Mouse (Mus musculus): Measurements from ENCODE around the gene Gpatch3.

Gpatch3 gene

DNA sequence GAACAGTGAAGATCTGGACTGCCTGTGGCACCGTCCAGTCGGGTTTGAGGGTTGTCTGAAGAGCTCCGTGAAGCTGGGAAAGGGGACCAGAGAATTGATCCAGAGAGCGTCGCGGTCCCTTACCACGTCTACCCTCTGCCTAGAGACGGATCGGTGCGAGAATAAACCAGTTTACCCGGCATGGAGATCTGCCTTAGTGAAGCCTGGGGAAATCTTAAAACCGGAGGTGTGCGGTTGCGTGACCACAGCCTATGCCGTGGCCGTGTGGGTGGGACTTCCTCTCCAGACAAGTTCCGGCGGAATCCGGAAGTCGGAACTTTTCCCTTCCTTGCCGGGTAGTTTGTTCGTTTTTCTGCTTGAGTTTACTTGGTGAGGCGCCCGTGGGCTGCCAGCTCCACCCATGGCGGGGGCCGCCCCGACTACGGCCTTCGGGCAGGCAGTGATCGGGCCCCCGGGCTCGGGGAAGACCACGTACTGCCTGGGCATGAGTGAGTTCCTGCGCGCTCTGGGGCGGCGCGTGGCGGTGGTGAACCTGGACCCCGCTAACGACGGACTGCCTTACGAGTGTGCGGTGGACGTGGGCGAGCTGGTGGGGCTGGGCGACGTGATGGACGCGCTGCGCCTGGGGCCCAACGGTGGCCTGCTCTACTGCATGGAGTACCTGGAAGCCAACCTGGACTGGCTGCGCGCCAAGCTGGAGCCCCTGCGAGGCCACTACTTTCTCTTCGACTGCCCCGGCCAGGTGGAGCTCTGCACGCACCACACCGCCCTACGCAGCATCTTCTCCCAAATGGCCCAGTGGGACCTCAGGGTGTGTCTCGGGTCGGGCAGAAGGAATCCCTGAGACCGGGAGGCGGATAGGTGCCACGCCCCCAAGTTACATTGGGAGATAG lies 9.8 kb downstream of the Gpatch3 start, which contains the start of gene Gpn2:
Gene Gpn2 (plus strand): TSS at position 304 of the 893 bp plus-strand sequence.
- peak; percentile 96 for DNase-seq (ENCODE audit: low read depth, low spot score)

DNA sequence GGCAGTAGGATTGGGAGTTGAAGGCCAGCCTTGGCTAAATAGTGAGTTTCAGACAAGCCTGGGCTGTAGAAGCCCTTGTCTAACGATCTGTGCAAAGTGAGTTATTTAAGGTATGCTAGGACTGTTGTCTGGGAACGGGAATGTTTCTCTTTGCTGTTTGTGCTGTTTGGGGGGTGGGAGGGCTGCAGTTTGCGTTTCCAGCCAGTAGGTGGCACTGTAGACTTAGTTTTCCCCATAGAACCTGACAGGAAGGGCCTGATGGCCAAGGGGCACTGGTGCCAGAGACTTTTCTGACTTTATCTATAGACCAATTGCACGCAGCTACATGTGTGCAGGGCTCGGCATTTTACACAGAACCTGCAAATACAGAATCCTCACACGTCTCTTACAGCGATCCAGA lies 18.0 kb downstream of the Gpatch3 start:
- DNase-seq (ENCODE audit: low read depth, low spot score) = peak; percentile 60

DNA sequence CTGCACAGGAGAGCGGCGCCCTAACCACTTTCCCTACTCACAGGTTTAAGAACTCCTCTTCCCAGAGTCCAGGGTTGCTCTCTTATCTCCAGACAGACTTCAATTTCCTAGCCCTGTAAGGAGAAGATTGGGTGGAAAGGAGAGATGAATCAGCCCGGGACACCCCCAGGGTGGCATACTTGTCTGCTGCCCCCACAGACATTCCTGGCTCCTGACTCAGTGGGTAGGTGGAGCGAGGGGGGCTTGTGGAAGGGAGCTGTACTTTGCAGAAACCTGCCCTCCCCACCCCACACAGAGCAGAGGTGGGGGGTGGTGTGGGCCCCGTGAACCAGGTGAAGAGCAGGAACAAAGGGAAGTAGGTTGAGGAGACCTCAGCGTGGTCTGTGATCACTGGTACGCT lies 21.0 kb downstream of the Gpatch3 start:
- DNase-seq (ENCODE audit: low read depth, low spot score) = no peak

DNA sequence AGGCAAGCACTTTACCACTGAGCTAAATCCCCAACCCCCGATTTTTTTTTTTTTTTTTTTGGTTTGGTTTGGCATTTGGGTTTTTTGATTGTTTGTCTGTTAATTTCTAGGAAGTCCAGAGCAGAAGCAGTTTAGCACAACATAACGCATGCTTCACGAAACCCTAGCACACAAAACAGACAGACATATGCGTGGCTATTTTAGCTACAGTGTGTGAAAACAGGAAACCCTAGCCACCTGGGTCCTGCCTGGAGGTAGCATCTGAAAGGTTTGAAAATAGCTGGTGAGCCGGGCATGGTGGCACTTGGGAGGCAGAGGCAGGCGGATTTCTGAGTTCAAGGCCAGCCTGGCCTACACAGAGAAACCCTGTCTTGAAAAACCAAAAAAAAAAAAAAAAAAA lies 21.5 kb downstream of the Gpatch3 start:
- DNase-seq (ENCODE audit: low read depth, low spot score) = no peak

DNA sequence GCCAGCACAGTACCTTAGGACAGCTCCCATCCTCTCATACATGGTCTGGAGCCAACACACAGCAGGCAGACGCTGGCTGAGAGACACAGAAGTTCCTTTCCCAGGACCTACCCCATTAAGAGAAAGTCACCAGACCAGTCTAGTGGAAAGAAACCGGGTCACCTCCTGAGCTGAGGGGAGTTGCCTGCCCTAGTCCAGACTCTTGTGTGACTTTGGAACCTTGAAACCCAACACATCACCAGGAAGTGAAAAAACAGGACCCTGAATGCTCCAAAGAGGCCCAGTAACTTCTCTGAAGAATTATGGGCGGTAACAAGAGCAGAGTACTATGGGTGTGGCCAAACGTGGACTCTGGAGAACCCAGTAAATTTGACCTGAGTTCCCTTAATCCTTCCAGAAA lies 24.1 kb downstream of the Gpatch3 start:
- DNase-seq (ENCODE audit: low read depth, low spot score) = peak; percentile 77

DNA sequence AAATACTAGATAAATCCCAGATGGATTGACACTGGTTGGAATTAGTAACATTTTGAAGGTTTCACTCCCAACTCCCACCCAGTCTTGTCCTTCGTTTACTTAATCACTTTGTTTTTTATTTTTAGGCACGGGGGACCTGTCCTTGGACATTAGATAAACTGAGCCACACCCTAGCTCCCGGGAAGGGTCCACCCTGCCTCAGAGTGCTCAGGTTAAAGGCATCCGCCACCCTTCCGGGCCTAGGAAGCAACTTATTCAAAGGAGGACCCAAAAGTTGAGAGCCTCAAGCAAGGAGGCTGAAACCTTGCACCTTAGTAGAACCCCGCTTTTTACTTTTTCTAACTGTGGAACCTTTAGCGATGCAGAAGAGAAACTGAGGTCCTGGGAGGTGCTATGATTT lies 24.6 kb downstream of the Gpatch3 start:
- DNase-seq (ENCODE audit: low read depth, low spot score) = peak; percentile 48

DNA sequence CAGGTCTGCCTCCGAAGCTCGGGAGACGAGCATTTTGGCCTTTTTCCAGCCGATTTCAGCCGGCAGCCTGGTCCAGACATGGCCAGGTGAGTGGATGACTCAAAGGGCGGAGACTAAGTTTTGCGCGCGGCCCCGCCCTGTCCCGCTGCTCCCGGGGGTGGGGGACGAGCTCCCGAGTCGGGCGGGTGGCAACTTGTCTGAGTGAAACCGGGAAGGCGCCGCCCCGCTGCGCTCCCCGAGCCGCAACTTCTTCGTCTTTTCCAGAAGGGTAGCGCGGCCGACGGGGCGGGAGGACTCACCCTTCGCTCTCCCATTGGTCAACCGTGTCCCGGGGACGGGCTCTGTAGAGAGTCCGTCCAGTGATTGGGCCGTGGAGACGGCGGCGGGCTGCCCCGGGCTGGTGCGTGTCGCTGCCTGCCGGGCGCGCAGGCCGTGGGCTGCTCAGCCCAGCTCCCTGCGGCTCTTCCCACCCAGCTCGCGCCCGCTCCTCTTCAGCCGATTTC lies 25.1 kb downstream of the Gpatch3 start:
- peak; percentile 88 for DNase-seq (ENCODE audit: low read depth, low spot score)

DNA sequence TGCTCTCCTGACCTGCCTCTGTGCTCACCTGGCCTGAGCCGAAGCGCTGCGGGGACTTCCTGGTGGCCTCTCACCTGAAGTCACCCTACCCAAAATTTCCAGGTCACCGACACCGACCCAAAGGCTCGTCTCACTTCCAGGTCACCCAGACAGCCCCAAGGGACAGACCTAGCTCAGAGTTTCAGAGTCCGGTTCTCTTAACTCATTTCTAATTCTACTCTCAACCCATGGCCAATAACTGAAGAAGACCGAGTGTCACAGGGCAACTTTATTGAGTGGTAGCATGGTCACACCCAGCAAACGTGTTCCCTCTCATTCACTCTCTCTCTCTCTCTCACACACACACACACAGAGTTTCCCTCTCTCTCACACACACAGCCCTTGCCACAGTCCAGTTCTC lies 25.8 kb downstream of the Gpatch3 start:
- no peak for DNase-seq (ENCODE audit: low read depth, low spot score)

DNA sequence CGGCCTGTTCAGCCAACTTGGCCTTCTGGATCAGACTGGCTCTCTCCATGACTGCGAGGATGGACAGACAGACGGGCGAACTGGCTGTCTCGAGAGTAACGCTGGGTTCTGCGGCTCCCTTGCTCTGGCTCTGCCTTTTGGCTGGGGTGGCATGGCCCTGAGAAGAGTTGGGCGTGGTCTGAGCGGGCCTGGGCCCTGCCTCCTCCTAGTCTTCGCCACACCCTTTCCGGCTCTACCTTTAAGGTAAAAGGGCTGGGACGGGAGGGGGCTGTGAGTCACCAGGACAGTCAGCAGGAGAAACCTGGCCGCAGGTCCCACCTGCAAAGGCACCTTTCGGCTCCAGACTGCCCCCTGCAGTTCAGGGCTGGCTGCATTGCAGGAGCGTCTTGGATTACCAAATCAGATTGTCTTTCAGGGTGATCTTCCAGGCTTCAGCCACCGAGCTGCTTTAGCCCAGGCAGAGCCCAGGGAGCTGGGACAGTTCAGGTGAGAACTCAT lies 27.2 kb downstream of the Gpatch3 start, which contains the start of gene Sfn:
Gene Sfn (minus strand): TSS at position 448 of the 498 bp plus-strand sequence.
- DNase-seq (ENCODE audit: low read depth, low spot score) = peak; percentile 89

DNA sequence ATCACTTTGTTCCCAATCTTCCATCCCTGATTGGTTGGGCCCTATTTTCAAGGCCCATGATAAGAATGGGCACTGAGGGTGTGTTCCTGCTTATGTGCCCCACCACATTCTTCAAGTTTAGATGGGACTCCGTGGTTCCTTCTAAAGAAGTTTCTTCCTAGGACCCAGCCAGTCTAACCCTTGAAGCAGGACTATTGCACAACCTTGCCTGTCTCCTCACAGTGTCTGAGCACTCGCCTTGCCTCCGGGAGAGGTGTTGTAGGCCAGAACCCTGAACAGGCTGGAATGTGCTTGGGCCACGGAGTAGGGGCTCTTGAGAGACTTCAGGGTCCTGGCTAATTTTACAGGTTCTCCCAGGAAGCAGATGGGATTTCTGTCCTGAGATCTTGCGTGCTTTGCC lies 28.5 kb downstream of the Gpatch3 start:
- DNase-seq (ENCODE audit: low read depth, low spot score) = no peak

DNA sequence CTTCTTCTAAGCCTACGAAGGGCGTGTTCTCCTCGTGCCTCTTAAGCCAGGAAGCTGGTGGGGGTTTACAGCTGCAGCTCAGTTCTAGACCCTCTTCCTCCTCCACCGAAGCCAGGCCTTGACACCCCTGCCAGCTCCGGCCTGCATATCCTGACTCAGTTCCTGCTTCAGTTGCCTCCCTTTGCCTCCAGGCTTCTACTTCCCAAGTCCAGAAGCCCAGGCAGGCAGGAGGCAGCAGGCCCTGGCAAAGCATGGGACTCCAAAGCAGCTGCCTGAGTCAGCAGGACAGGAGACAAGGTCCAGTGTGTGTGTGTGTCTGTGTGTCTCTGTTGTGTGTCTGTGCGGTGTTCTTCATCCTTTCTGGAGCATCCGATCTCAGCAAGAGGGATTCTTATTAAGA lies 29.6 kb downstream of the Gpatch3 start:
- no peak for DNase-seq (ENCODE audit: low read depth, low spot score)

DNA sequence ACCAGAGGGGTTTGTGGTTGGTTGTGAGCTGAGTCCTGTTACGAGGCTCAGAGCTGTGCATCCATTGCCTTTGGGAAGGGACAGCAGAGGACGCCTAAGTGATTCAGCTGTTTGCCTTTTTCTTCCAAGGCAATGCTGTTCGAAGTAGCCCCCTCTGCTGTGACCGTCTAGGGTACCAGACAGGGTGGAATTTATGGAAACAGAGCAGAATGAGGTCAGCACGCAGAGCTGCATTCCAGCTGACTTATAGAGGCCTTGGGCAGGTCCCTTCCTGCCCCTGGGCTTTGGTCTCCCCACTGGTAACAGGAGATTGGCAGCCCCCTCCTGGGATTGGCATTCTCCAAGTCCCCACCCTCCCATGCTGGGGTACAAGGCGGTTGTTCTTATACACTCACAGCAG lies 30.3 kb downstream of the Gpatch3 start:
- peak; percentile 62 for DNase-seq (ENCODE audit: low read depth, low spot score)

DNA sequence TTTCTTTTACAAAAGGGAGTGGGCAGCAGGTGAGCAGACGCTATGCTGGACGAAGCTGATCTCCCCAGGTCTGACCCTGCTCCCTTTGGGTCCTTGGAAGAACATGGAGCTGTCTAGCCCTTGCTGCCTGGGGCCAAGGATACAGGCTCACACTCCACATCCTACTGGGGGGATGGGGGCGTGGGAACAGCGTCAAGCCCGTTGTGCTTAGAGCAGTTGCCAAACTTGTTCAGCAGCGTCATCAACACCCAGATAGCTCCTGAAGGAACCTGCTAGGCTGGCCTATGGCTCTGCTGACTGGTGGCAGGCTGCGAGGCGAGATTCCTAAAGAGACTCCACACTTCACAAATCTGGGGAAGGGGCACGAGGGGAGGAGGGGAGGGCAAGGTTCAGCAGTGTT lies 30.8 kb downstream of the Gpatch3 start:
- DNase-seq (ENCODE audit: low read depth, low spot score) = peak; percentile 63

DNA sequence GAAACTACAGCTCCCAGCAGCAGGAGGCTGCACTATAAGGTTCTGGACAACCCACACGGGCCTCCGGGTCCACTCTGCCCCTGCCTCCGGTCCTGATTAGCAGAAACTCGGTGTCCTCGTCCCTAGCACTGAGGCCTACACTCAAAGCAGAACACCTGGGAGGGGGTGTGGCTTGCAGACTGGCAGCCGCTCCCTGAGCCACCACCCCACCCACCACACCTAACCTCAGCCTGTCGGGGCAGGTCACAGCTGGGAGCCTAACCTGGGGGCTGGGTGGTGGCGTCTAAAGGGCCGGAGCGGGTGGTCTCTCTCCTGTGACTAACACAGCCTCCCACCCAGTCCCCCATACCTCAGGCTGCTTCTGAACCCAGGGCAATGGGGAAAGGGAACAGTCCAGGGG lies 32.7 kb downstream of the Gpatch3 start:
- no peak for DNase-seq (ENCODE audit: low read depth, low spot score)

DNA sequence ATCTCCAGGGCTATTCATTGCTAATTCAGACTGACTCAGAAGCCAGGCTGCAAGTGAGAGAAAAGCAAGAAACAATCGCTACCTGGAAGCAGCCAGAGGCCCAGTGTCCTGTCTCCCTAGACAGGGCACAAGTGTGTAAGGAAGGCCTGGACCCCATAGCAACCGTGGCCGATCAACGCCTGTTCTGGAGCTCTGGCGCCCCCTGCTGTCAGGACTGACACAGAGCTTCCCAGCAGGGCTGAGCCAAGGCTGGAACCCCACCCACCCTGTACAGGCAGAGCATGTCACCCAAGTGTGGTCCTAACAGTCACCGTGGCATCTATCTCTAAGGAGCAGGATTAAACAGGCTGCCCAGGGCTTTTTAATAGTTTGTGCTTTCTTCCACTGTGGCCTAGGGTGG lies 35.2 kb downstream of the Gpatch3 start:
- peak; percentile 82 for DNase-seq (ENCODE audit: low read depth, low spot score)

DNA sequence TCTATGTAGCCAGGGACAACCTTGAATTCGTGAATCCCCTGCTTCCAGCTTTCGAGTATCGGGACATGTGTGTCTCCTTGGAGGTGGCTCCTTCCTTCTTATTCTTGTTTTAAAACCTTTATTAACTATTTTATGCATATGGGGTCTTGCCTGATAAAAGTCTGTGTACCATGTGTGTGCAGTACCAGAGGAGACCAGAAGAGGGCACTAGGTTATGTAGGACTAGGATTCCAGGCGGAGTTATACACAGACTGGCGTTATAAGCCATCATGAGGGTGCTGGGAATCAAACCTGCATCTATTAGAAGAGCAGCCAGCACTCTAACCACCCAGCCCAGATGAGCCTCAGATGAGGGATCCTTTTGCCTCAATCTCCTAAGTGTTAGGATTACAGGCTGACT lies 37.3 kb downstream of the Gpatch3 start:
- peak; percentile 87 for DNase-seq (ENCODE audit: low read depth, low spot score)

DNA sequence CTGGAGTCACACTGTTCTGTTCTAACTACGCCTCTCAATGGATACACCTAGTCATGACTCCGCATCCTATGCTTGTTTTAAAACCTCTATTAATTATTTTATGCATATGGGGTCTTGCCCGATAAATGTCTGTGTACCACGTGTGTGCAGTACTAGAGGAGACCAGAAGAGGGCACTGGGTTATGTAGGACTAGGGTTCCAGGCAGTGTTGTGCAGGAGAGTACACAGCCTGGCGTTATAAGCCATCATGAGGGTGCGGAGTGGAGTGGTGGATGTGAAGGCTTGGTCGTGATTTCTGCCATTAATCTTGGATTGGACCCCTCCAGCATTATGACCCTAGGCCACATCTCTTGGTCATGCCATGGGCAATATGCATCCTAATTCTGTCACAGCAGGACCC lies 37.9 kb downstream of the Gpatch3 start:
- DNase-seq (ENCODE audit: low read depth, low spot score) = peak; percentile 73

DNA sequence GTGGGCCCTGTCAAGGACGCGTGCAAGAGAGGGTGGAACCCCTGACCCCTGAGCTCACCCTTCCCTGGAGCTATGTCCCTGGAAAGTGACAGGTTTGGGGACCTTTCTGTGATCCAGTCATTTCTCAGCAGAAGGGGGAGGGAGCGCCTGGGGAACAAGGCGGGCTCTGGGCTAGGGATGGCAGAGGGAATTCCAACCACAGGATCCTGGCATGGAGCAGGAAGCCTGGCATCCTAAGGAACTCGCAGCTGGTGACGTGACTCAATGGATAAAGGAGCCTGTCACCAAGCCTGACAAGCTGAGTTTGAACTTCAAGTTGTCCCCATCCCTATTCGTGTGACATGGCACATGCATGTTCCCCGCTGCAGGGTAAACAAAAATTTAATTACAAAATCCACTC lies 38.5 kb downstream of the Gpatch3 start:
- DNase-seq (ENCODE audit: low read depth, low spot score) = no peak

DNA sequence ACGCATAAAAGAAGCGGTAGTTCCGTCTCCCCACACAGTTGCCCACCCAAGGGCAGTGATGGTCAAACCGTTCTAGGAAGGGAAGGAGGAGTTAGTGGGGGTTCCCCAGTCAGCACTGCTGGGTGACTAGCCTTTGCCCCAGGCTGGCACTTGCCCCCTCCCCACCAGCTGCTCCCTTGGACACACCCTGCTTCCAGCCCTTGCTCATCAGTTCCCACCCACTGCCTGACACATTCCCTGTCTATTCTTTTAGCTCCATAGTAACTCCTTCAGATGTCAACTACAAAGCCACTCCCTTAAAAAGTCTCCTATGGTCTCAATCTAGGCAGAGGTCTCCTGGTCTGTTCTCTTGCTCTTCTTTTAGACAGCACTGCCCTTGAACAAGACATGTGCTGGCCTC lies 39.3 kb downstream of the Gpatch3 start:
- DNase-seq (ENCODE audit: low read depth, low spot score) = peak; percentile 59

DNA sequence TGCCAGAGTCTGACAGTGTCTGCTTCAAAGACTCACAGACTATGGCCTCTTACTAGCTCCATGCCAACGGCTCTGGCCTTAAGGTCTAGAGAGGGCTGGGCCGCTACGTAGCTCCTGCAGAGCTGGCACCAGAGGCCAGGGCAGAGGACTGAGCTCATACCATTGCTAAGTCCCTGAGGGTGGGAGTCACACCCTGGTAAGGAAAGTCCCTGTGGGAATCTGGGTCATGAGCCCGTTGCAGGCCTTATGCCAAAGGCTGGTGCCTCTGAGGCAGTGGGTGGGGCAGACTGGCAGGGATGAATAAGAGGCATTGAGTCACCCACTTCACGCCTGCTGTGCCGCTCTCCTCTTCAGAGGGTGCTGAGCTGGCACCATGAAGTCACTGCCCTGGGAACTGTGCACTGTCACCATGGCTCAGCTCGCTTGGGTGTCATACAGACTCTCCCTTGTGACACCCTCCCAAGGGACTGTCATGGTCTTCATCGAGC lies 39.8 kb downstream of the Gpatch3 start:
- DNase-seq (ENCODE audit: low read depth, low spot score) = no peak

DNA sequence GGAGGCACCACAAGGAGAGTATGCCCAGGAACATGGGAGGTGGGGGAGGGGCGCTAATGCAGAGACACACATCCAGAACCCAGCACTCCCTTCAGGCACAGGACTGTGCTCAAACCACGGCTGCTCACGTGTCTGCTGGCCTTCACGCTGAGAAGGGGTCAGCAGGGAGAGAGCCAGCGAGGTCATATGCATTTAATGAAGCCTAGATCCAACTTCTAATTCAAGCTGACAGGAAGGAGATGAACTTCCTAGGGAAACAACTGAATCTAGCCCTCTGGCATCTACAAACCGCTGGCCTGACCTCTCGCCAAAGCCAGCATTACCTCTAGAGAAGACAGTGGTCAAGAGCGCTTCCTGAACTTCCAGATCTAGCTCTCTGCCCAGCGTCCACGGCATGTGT lies 40.9 kb downstream of the Gpatch3 start:
- no peak for DNase-seq (ENCODE audit: low read depth, low spot score)

DNA sequence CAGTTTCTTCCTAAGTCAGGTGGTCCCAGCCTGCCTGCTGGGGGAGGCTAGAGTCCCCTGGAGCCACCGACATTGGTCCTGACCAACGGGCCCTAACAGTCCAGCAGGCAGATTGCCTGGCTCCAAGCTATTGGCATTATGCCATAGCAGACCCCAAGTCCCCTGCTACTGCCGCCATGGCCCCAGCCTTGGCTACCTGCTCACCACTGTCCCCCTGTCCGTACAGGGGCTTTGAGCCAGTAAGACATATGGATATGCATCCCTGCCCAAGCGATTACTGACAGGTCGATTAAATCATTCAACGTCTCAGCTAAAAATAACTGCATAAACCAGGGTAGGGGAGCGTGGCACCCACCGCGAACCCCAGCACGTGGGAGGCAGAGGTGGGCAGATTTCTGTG lies 43.4 kb downstream of the Gpatch3 start:
- no peak for DNase-seq (ENCODE audit: low read depth, low spot score)

All from R1 (cell line).